Mouse (Mus musculus) frontal cortex, postnatal 14 days (tissue): ENCODE results near the gene Mcam.

Source experiments
- DNase-seq, 2 experiments: peaks; one replicate each; pipeline ENCODE4 v3.0.0; 2022; ENCODE audit warnings: low spot score in 2 of 2

The Mcam gene

DNA sequence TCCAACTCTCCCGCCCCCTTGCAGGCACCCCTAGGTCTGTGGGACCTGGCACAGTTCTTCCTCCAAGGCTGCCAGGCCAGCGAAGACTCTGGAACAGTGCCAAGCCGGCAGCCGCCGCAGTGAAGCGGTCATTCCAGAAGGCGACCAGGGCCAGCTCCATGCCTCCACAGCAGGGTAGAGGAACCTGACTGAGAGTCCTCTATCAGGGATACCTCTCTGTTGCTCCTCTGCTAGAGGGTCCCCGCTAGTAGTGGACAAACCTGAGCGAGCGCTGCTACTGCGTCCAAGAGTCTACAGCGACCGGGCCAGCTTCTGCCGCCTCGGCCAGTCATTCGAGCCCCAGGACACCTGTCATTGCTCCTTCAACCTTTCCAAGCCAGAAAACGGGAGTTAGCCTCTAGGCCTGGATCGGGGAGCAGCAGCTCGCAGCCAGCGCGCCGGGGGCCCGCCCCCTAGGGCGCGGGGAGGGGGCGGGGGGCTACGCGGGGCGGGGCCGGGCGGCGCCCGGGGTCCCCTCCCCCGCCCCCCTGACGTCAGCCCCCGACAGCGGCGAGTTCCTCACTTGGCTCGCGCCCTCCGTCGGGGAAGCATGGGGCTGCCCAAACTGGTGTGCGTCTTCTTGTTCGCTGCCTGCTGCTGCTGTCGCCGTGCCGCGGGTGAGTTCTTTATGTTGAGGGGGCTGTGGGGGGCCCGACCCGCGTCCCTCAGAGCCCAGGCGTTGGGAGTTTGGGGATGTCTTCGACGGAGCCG is at the start of gene Mcam:
Gene Mcam, plus strand, starts transcription at position 369 of the 750 bp plus-strand sequence.
- peak in 1 of 2 experiments; percentile 40 for DNase-seq

DNA sequence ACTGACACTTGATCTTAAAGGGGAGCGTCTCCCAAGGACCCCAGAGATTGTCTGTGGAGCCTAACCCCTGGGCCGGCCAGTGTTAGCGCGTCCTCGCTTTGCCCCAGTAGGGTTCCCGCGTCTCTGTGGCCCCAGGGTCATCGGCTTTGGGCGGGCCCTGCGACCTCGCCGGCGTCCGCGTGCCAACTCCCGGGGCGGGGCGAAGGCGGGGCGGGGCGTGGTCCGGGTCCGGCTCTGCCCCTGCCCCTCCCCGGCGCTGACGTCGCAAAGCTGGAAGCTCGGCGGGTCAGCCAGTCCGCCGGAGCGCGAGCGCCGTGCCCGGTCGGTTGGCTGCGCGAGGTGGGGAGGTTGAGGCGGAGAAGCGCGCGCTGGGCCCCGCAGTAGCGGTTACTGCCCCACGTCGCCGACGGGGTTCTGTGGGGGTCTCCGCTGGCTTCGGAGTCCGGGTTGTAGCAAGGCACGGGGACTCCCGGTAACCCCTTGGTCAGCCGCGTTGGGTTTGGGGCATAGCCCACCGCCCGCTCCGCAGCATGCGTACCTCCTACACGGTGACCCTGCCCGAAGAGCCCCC is 49.5 kb upstream of the Mcam start:
- peak; percentile 78 to 85 for DNase-seq

DNA sequence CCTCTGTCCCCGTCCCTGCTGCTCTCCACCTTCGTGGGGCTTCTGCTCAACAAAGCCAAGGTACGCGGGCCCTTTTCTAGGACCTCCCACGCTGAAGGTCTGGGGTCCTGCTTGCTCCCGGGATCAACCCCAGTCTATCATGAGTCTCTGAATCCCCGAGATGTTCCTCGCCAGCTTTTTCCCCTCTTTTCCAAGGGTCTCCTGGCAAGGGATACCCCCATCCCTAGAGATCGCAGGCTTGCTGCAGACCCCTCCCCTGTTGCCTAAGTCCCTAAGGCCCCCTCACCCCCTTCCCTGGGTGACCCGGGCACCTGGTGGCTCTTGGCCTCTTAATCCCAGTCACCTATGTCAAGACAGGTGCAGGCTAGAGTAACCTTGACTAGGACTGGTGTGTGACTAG is 49.0 kb upstream of the Mcam start:
- DNase-seq = no peak

DNA sequence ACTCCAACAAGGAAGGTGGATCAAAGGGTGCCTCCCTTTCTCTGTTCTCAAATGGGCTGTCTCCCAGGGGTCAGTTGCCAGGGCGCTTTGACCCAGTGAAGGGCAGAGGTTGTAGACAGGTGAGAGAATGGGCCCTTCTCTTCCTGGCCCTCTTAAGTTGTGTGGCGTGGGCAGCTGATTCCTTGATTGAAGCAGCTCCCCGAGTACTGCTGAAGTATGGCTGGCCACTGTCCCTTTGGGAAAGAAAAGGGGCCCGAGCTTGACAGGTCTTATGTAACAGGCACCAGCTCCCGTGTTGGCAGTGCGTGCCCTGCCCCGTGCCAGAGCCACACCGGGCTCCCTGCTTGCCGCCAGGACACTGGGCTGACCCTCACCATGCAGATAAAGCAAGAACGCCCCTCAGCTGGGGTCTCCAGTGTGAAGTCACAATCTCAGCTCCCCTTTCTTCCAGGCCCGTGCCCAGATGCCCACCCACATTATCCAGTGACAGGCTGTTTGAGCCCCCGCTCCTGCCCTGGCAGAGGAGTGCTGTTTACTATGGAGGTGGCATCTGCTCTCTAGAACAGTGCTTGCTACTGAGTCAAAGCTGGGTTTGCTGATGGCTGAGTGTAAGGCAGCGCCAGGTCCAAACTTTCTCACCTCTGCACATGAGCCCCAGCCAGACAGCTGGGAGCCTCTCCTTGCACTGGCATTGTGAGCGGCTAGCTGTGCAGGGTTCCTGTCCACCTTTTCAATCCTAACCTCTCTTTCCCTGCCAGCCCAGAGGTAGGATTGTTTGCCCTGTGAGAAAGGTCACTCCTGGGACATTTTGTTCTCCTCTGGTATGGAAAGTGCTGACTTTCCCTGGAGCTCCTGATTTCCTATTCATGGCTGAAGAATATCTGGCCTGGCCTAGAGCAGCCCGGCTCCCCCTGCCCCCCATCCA is 48.3 kb upstream of the Mcam start:
- DNase-seq = peak; percentile 58 to 67

DNA sequence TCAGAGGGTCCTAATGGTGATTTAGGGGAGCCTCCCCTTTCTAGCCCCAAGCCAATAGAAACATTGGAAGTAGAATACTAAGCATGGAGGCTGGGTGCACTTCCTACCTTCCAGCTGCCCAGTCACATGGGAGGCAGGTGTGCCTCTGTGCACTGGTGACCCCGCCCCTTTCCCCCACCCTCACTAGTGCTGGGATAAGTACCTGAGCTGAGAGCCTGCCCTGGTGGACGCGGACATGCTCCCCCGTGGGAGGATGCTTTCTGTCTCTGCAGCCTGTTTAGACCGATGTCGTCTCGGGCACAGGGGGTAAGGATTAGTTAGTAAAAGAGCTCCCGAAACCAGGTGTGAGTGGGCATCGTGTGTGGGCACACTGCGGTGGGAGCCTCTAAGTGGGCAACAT is 47.3 kb upstream of the Mcam start:
- DNase-seq = no peak

DNA sequence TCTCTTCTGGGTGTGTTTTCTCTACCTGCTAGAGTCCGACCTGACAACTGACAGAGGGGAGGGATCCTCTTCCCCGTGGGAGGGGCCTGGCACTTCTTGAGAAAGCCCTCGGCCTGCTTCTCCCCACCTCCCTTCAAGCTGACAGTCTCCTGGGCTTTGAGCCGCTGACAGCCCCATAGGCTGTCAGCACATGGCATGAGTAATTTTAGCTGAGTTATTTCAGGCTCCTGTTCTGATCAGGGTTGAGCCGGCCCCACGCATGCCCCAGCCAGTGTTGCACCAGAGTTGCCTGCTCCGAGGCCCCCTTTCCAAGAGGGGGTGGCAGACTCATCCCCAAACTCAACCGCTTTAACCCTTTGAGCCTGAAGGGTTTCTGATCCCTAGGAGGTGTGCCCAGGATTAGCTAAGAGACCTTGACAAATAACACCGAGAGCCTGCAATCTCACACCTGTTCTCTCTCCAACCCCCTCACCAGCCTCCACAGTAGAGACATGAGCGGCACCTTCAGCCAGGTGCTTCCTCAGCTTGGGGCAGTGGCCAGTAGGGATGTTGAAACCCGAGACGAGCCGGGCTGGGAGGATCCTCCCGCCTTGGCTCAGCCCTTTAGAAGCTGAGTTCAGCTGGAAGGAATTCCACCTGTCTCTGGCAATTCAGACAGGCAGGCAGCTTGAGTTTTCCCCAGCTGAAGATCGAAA is 46.4 kb upstream of the Mcam start:
- DNase-seq = peak; percentile 47 to 66

DNA sequence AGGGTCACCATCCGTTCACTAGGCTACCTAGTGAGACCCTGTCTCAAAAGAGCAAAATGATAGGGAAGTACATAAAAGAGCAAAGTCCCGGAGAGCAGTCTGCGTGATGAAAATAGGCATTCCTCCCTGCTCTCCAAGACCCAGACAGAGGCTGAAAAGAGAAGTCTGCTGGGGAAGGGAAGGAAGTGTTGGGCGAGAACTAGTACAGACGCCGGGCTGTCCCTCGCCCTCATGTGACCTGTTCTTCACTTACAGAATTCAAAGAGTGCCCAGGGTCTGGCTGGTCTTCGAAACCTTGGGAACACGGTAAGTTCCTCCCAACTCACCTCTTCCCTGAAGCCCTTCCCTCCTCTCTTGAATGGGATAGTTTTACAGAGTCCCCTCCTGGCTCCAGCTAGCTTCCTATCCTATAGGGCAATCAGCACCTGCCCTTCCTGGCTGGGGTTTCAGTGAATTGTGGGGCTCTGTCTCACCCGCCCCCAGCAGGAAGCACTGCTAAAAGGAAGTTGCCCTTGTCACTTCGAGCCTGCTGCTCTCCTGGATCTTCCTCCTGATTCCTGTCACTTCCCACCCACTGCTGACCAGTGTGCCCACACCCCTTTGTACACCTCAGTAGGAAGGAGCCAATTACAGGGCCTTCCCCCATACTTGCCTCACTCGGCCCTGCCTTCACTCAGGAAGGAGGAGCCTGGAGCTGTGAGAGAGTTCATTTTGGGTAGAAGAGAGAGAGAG is 45.2 kb upstream of the Mcam start:
- no peak for DNase-seq

DNA sequence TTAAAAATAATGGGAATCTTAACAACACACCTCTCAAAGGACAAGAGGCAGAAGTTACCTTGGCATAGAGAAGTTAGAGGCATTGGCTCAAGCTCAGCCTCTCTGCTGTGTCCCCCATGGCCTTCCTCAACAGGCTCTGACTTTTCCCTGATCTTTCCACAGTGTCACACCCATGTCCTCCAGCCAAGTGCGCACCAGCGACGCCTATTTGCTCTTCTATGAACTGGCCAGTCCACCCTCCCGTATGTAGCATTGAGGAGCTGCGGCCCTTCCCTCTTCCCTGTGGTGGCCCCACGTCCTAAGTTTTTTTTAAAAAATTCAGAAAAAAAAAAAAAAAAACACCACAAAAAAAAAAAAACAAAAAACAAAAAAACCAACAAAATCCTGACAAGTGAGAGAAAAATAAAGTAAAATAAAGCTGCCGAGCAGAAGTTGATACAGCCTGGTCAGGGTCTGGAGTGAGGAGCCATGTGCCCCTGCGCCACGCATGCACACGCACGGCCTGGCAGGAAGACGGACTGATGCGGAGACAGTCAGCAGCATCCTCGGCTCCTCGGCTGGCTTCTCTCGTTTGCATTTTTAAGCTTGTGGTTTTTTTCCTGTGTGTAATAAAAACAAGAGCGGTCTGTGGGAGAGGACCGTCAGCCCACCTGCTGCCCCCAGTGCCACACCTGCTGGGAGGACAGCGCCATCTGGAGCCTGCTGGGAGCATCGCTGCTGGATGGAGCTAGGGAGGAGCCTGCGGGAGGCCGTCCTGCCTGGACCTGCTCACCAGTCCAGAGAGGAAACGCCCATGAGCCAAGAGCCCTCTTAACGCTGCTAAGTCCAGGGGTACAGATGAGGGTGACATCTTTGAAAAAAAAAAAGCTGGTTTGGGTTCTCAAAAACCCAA is 40.4 kb upstream of the Mcam start:
- DNase-seq = peak; percentile 65 to 73

DNA sequence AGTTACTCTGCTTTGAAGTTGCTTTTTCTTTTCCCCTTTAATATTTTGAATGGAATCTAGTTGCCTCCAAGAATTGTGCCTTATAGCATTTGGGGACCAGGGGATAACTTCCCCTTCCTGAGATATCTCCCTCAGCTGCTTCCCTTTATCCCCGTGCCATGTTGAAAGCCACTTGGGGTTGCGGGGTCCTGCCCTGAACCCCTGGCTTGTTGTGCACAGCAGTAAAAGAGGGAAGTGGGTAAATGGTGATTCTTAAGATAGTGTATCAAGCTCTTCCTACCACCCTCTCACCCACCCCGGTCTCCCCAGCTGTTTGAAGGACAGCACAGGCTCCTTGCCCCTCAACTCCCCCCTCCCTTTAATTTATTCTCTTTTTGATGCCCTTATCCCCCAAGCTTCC is 39.5 kb upstream of the Mcam start:
- no peak for DNase-seq

DNA sequence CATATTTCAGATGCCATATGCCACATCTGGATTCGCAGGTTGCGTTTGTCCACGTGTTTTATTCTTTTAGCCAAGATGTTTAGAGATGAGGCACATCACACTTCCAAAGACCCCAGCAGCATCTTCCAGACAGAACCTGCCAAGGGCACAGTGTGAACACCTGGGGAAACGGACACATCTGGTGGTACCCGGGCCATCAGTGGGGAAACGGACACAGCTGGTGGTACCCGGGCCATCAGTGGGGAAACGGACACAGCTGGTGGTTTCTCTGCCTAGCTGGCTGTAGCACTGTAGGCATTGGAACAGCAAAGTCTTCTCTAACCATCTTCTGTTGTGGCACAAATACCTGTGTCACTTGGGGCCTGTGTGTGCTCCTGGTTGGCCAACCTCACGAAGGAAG is 38.5 kb upstream of the Mcam start:
- DNase-seq = no peak

DNA sequence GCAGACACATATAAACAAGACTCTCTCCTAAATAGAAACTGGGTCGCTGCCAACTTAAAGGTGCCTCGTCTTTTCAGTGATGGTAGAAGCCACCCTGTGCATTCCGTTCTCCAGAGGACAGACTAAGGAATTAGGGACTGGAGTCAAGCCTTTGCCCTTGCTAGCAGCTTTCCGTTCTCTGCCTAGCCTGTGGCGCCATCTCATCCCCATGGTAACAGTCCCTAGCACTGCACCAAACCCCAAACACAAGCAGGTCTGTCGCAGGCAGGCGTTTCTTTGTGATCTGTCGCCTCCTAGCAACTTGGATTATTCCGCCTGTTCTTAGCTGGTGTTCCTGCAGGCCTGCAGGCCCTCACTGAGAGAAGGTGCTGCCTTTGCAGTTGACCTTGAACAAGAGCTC is 37.7 kb upstream of the Mcam start:
- no peak for DNase-seq

DNA sequence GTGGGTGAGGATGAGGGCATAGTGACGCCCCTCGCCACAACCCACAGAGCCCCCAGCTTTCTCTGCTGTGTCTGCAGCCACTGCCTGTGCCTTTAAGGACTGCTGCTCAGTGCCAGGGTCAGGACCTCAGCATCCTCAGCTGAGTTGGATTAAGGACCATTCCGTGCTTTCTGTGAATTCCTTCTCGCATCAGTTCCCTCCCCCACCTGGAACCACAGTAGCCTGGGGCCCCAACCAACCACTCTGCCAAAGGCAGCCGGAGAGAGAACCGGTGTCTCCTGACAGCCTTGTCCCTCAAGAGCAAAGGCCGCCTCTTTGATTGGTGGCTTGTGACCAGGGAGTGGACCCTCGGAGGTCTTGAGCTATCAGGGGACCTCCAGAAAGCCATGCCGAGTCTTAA is 32.8 kb upstream of the Mcam start, which contains the start of gene Mfrp:
Gene Mfrp, plus strand, starts transcription at position 240 of the 400 bp plus-strand sequence.
- DNase-seq = no peak

DNA sequence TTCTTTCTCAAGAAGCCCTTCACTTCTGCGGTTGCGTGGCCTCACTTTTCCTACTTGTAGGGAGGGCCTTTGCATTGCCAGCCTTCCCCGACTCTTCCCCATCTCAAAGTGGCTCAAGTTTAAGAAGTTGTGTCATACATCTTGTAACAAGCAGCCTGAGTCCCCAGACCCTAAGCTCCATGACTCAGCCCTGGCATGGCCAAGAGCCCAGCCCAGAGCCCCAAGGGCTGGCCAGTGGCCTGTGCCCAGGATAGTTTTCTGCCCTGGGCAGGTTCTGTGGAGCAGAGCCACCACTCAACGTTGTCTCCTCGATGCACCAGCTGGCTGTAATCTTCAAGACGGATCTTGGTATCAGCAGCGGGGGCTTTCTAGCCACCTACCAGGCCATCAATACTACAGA is 29.4 kb upstream of the Mcam start:
- no peak for DNase-seq

DNA sequence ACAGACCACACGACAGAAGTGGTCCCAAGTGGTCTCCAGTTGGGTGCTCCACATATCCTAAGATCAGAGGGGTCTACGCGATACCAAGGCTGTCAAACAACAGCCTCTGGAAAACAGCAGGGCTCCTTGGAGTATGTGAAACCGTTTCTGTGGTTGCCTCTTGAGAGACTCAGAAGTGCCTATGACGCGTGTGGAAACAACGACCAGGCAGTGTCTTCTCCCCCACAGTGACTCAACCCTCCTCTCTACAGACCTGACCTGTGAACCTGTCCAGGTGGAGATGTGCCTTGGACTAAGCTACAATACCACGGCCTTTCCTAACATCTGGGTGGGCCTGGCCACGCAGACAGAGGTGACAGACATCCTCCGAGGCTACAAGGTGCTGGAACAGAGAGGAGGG is 28.5 kb upstream of the Mcam start:
- no peak for DNase-seq

DNA sequence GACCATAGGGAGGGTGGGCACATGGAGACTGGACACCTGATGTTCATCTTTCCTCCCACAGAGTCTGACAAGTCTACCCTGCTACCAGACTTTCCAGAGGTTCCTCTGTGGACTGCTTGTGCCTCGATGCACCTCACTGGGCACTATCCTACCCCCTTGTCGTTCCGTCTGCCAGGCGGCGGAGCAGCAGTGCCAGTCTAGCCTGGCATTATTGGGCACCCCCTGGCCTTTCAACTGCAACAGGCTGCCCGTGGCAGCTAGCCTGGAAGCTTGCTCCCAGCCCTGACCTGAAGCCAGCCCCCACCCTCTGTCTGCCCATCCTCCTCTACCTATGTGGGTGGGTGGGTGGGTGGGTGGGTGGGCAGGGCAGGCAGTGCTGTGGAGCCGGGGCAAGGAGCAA is 28.1 kb upstream of the Mcam start:
- DNase-seq = no peak

DNA sequence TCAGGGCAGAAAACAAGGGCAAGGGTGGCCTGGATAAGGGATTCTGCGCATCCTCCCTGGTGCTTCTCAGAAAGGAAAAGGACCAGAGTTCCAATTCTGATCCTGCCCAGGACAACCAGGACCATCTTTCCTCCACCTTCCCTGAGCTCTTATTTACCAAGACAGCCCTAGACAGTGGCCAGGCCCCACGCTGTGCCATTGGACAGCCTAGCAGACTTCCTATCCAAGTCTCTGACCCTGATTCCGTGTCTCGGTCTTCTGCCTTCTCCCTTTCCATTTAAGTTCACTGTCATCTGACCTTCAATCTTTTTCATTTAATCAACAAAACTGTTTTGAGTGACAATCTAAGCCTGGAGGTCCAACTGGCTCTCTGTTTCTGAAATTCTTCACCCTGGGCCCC is 27.7 kb upstream of the Mcam start:
- DNase-seq = no peak

DNA sequence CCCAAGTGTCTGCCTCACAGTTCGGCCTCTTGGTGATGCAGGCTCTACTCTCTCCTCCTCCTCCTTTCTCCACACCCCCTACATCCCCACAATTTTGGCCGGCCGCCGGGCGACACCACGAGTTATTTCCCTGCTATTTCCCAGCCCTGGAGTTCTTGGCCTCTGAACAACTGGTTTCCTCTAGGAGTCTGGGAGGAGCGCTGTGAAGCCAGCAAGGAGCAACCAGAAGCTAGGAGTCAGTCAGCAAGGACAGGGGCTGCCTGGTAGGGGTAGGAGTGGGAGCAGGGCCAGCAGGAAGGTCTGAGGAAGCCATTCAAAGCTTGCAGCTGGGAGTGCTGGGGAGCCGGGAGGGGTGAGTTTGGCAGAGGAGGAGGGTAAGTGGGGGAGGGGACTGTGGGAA is 27.2 kb upstream of the Mcam start, which contains the start of gene C1qtnf5:
Gene C1qtnf5, plus strand, starts transcription at position 136 of the 400 bp plus-strand sequence.
- DNase-seq = peak; percentile 69 to 79

DNA sequence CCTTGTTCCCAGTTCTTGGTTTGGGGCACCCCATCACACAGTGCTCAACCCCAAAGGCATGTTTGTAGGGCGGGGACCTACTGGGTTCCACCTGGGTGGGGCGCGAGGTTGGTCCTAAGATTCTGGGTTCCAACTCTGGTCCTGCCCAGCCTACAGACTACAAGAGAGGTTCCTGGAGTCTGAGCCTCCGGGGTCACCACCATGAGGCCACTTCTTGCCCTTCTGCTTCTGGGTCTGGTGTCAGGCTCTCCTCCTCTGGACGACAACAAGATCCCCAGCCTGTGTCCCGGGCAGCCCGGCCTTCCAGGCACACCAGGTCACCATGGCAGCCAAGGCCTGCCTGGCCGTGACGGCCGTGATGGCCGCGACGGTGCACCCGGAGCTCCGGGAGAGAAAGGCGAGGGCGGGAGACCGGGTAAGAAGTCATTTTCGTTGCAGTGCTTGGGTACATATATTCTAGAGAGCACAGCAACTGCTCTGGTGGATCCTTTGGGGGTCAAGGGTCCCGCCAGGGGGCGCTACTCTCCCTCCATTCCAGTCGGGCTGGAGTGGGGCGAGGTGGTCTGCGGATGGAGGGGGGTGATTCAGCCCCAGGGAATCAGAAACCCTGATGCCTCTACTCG is 26.6 kb upstream of the Mcam start:
- no peak for DNase-seq

DNA sequence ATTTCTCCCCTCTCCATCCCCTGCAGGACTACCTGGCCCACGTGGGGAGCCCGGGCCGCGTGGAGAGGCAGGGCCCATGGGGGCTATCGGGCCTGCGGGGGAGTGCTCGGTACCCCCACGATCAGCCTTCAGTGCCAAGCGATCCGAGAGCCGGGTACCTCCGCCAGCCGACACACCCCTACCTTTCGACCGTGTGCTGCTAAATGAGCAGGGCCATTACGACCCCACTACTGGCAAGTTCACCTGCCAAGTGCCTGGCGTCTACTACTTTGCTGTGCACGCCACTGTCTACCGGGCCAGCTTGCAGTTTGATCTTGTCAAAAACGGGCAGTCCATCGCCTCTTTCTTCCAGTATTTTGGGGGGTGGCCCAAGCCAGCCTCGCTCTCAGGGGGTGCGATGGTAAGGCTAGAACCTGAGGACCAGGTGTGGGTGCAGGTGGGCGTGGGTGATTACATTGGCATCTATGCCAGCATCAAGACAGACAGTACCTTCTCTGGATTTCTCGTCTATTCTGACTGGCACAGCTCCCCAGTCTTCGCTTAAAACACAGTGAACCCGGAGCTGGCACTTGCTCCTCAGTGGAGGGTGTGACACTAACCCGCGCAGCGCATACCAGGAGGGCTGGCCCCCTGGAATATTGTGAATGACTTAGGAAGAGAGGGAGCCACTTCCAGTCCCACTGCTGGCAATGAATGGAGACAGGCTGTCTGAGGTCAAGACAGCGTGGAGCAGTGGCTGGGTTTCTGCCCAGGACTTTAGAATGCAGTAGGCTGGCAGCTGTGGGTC is 25.8 kb upstream of the Mcam start:
- no peak for DNase-seq
